Mouse (Mus musculus): ENCODE measurements around the gene Slc23a4.

GRCm38 (mm10) chr6:34936743-34937142 is 51.5 kb downstream of the Slc23a4 start:
- TF ChIP-seq POLR2AphosphoS2 (IDR thresholded peaks at IDR 0.05; ENCODE audit: low read length): no peak
- no peak for TF ChIP-seq GATA1 (IDR thresholded peaks at IDR 0.05; ENCODE audit: low read depth, low read length)
